Mouse (Mus musculus): ENCODE data around the gene Cadps. TPM values are rescaled to one million over a fixed set of nuclear protein-coding genes. Genes with fewer than 3 reads are reported as not detected.

The Cadps gene
- polyA plus RNA-seq, 1 experiment from 2014 or later = 0.41 TPM

- no peaks in the 10 kb centered on the region for H3K9me3 ChIP-seq (ENCODE audit: control insufficient read depth, low read length)
- H3K4me1 ChIP-seq (replicated peaks; ENCODE audit: control insufficient read depth, insufficient read depth, low read length) = no peaks in the 10 kb centered on the region
- no peak overlapping the region for H3K9ac ChIP-seq (ENCODE audit: low read length)
- 69% methylated on average over 3 of the region's 3 CpGs for WGBS
- H3K4me3 ChIP-seq (ENCODE audit: low read length) = no peak overlapping the region
- no peak overlapping the region for H3K4me2 ChIP-seq (ENCODE audit: low read depth, low read length)
- no peak overlapping the region for H3K27ac ChIP-seq (ENCODE audit: low read length)
- no peaks in the 10 kb centered on the region for H3K27me3 ChIP-seq (ENCODE audit: control insufficient read depth, insufficient read depth, low read depth, low read length)
- no peaks in the 10 kb centered on the region for H3K36me3 ChIP-seq (ENCODE audit: control insufficient read depth, insufficient read depth, low read length)
- no peak for ATAC-seq (ENCODE audit: low read depth)
Observed at GRCm38 (mm10) chr14:12404724-12405123, 418.2 kb downstream of the Cadps start.

- H3K4me3 ChIP-seq (ENCODE audit: low read length) = no peak overlapping the region
- no peak for ATAC-seq (ENCODE audit: low read depth)
- H3K4me1 ChIP-seq (replicated peaks; ENCODE audit: control insufficient read depth, insufficient read depth, low read length) = no peaks in the 10 kb centered on the region
- H3K9me3 ChIP-seq (ENCODE audit: control insufficient read depth, low read length) = no peaks in the 10 kb centered on the region
- no peaks in the 10 kb centered on the region for H3K36me3 ChIP-seq (ENCODE audit: control insufficient read depth, insufficient read depth, low read length)
- WGBS = 59% methylated on average over 3 of the region's 3 CpGs
- H3K27ac ChIP-seq (ENCODE audit: low read length) = no peak overlapping the region
- no peak overlapping the region for H3K9ac ChIP-seq (ENCODE audit: low read length)
- no peaks in the 10 kb centered on the region for H3K27me3 ChIP-seq (ENCODE audit: control insufficient read depth, insufficient read depth, low read depth, low read length)
- H3K4me2 ChIP-seq (ENCODE audit: low read depth, low read length) = no peak overlapping the region
Observed at GRCm38 (mm10) chr14:12404052-12404451, 418.8 kb downstream of the Cadps start.

- Histone ChIP-seq H3K27me3 (ENCODE audit: control insufficient read depth, insufficient read depth, low read depth, low read length) (no peaks in the 10 kb centered on the region), H3K4me2 (ENCODE audit: low read depth, low read length) (no peak overlapping the region), H3K4me3 (ENCODE audit: low read length) (no peak overlapping the region), H3K27ac (ENCODE audit: low read length) (no peak overlapping the region), H3K9ac (ENCODE audit: low read length) (no peak overlapping the region), H3K9me3 (ENCODE audit: control insufficient read depth, low read length) (no peaks in the 10 kb centered on the region), H3K36me3 (ENCODE audit: control insufficient read depth, insufficient read depth, low read length) (no peaks in the 10 kb centered on the region), H3K4me1 (replicated peaks; ENCODE audit: control insufficient read depth, insufficient read depth, low read length) (no peaks in the 10 kb centered on the region)
- whole genome bisulfite sequencing = 80% methylated on average over 5 of the region's 5 CpGs
- ATAC-seq (ENCODE audit: low read depth) = no peak
Observed at GRCm38 (mm10) chr14:12400116-12400515, 422.8 kb downstream of the Cadps start.

- H3K36me3 ChIP-seq (ENCODE audit: control insufficient read depth, insufficient read depth, low read length) = no peaks in the 10 kb centered on the region
- no peaks in the 10 kb centered on the region for H3K9me3 ChIP-seq (ENCODE audit: control insufficient read depth, low read length)
- H3K4me3 ChIP-seq (ENCODE audit: low read length) = no peak overlapping the region
- no peak overlapping the region for H3K9ac ChIP-seq (ENCODE audit: low read length)
- no peak overlapping the region for H3K27ac ChIP-seq (ENCODE audit: low read length)
- H3K27me3 ChIP-seq (ENCODE audit: control insufficient read depth, insufficient read depth, low read depth, low read length) = no peaks in the 10 kb centered on the region
- no peaks in the 10 kb centered on the region for H3K4me1 ChIP-seq (replicated peaks; ENCODE audit: control insufficient read depth, insufficient read depth, low read length)
- ATAC-seq (ENCODE audit: low read depth) = no peak
- H3K4me2 ChIP-seq (ENCODE audit: low read depth, low read length) = no peak overlapping the region
- WGBS = 73% methylated on average over 3 of the region's 3 CpGs
Observed at GRCm38 (mm10) chr14:12397561-12397960, 425.3 kb downstream of the Cadps start.

GRCm38 (mm10) chr14:12394318-12394717, 428.6 kb downstream of the Cadps start:
- Histone ChIP-seq H3K4me3 (ENCODE audit: low read length) (no peak overlapping the region), H3K4me1 (replicated peaks; ENCODE audit: control insufficient read depth, insufficient read depth, low read length) (no peaks in the 10 kb centered on the region), H3K4me2 (ENCODE audit: low read depth, low read length) (no peak overlapping the region), H3K27ac (ENCODE audit: low read length) (no peak overlapping the region), H3K9ac (ENCODE audit: low read length) (no peak overlapping the region), H3K9me3 (ENCODE audit: control insufficient read depth, low read length) (no peaks in the 10 kb centered on the region), H3K27me3 (ENCODE audit: control insufficient read depth, insufficient read depth, low read depth, low read length) (no peaks in the 10 kb centered on the region), H3K36me3 (ENCODE audit: control insufficient read depth, insufficient read depth, low read length) (no peaks in the 10 kb centered on the region)
- no peak for ATAC-seq (ENCODE audit: low read depth)
- WGBS = 68% methylated on average over 2 of the region's 2 CpGs

- WGBS = 61% methylated on average over 12 of the region's 12 CpGs
- H3K4me2 ChIP-seq (ENCODE audit: low read depth, low read length) = no peak overlapping the region
Observed at GRCm38 (mm10) chr14:12393271-12393861, 429.5 kb downstream of the Cadps start.

GRCm38 (mm10) chr14:12391167-12391566, 431.7 kb downstream of the Cadps start:
- H3K4me1 ChIP-seq (replicated peaks; ENCODE audit: control insufficient read depth, insufficient read depth, low read length) = no peaks in the 10 kb centered on the region
- H3K4me3 ChIP-seq (ENCODE audit: low read length) = no peak overlapping the region
- no peaks in the 10 kb centered on the region for H3K9me3 ChIP-seq (ENCODE audit: control insufficient read depth, low read length)
- no peak for ATAC-seq (ENCODE audit: low read depth)
- no peak overlapping the region for H3K27ac ChIP-seq (ENCODE audit: low read length)
- H3K9ac ChIP-seq (ENCODE audit: low read length) = no peak overlapping the region
- no peaks in the 10 kb centered on the region for H3K36me3 ChIP-seq (ENCODE audit: control insufficient read depth, insufficient read depth, low read length)
- no peak overlapping the region for H3K4me2 ChIP-seq (ENCODE audit: low read depth, low read length)
- no peaks in the 10 kb centered on the region for H3K27me3 ChIP-seq (ENCODE audit: control insufficient read depth, insufficient read depth, low read depth, low read length)
- WGBS = 41% methylated on average over 7 of the region's 7 CpGs

More at GRCm38 (mm10) chr14:12393271-12393861, 429.5 kb downstream of the Cadps start:
- ATAC-seq (ENCODE audit: low read depth) = no peak
- Histone ChIP-seq H3K9me3 (ENCODE audit: control insufficient read depth, low read length) (no peaks in the 10 kb centered on the region), H3K4me1 (replicated peaks; ENCODE audit: control insufficient read depth, insufficient read depth, low read length) (no peaks in the 10 kb centered on the region), H3K27ac (ENCODE audit: low read length) (no peak overlapping the region), H3K4me3 (ENCODE audit: low read length) (no peak overlapping the region), H3K9ac (ENCODE audit: low read length) (no peak overlapping the region), H3K27me3 (ENCODE audit: control insufficient read depth, insufficient read depth, low read depth, low read length) (no peaks in the 10 kb centered on the region), H3K36me3 (ENCODE audit: control insufficient read depth, insufficient read depth, low read length) (no peaks in the 10 kb centered on the region)

- Histone ChIP-seq H3K9ac (ENCODE audit: low read length) (no peak overlapping the region), H3K27ac (ENCODE audit: low read length) (no peak overlapping the region), H3K4me3 (ENCODE audit: low read length) (no peak overlapping the region), H3K9me3 (ENCODE audit: control insufficient read depth, low read length) (no peaks in the 10 kb centered on the region), H3K27me3 (ENCODE audit: control insufficient read depth, insufficient read depth, low read depth, low read length) (no peaks in the 10 kb centered on the region), H3K36me3 (ENCODE audit: control insufficient read depth, insufficient read depth, low read length) (no peaks in the 10 kb centered on the region), H3K4me1 (replicated peaks; ENCODE audit: control insufficient read depth, insufficient read depth, low read length) (no peaks in the 10 kb centered on the region), H3K4me2 (ENCODE audit: low read depth, low read length) (no peak overlapping the region)
- no peak for ATAC-seq (ENCODE audit: low read depth)
- 45% methylated on average over 14 of the region's 14 CpGs for WGBS
Observed at GRCm38 (mm10) chr14:12388806-12389436, 434.0 kb downstream of the Cadps start.

GRCm38 (mm10) chr14:12388192-12388795, 434.6 kb downstream of the Cadps start:
- H3K9ac ChIP-seq (ENCODE audit: low read length) = no peak overlapping the region
- H3K9me3 ChIP-seq (ENCODE audit: control insufficient read depth, low read length) = no peaks in the 10 kb centered on the region
- 26% methylated on average over 4 of the region's 4 CpGs for WGBS
- no peak overlapping the region for H3K27ac ChIP-seq (ENCODE audit: low read length)
- no peak overlapping the region for H3K4me3 ChIP-seq (ENCODE audit: low read length)
- no peaks in the 10 kb centered on the region for H3K27me3 ChIP-seq (ENCODE audit: control insufficient read depth, insufficient read depth, low read depth, low read length)
- H3K4me1 ChIP-seq (replicated peaks; ENCODE audit: control insufficient read depth, insufficient read depth, low read length) = no peaks in the 10 kb centered on the region
- no peak overlapping the region for H3K4me2 ChIP-seq (ENCODE audit: low read depth, low read length)
- no peaks in the 10 kb centered on the region for H3K36me3 ChIP-seq (ENCODE audit: control insufficient read depth, insufficient read depth, low read length)
- no peak for ATAC-seq (ENCODE audit: low read depth)
